Mouse (Mus musculus) lung, postnatal 0 days (tissue): ENCODE results near the gene Slc52a3.

Experiments
- CTCF ChIP-seq: IDR thresholded peaks from 2 replicates; pipeline ENCODE4 v1.5.1; 2016; ENCODE audit warnings: antibody characterized with exemption, mild to moderate bottlenecking
- EP300 ChIP-seq: IDR thresholded peaks from 2 replicates; pipeline ENCODE4 v1.6.1; 2016; ENCODE audit warnings: antibody characterized with exemption, mild to moderate bottlenecking, control low read depth

GRCm38 (mm10) chr2:152049611-152050270 lies 53.4 kb downstream of the Slc52a3 start:
- TF ChIP-seq EP300 (no peak), CTCF (no peak)
